Mouse (Mus musculus) brain, adult 10 weeks (tissue): Measurements from ENCODE around the gene Gm14435. TPM values are rescaled to one million over a fixed set of nuclear protein-coding genes. Genes with fewer than 3 reads are reported as not detected.

ENCODE experiments used
- polyA plus RNA-seq: library from polyadenylated mRNA; stranded (reverse); fragments of 350-450 nt; fragmentation: Illumina TruSeq; extraction: RNeasy Lipid Tissue Mini Kit (QIAGEN cat#74804); gene quantifications from one replicate; pipeline ENCODE4 v1.2.3, GENCODE M21; 2015; ENCODE audit warnings: low read depth, low replicate concordance

Gene Gm14435
- 18.0 TPM for polyA plus RNA-seq

GRCm38 (mm10) chr2:176423294-176423693 lies at the start of gene Gm14435:
Gene Gm14435, plus strand, starts transcription at chr2:176423594.

Other genes starting within 250 kb of the Gm14435 start
- 13.7 TPM for gene 2210418O10Rik, start 197.0 kb upstream of the Gm14435 start, polyA plus RNA-seq
- not detected for gene Gm11009, start 104.1 kb upstream of the Gm14435 start, polyA plus RNA-seq
- gene Gm14434, start 63.2 kb downstream of the Gm14435 start, polyA plus RNA-seq: 0.91 TPM
- not detected for gene Zfp967, start 97.5 kb downstream of the Gm14435 start, polyA plus RNA-seq
- gene Gm14308, start 212.8 kb downstream of the Gm14435 start, polyA plus RNA-seq: 11.1 TPM
- 24.5 TPM for gene Zfp973, start 246.9 kb downstream of the Gm14435 start, polyA plus RNA-seq